Mouse (Mus musculus): ENCODE results near the gene Ptf1a.

The Ptf1a gene

DNA sequence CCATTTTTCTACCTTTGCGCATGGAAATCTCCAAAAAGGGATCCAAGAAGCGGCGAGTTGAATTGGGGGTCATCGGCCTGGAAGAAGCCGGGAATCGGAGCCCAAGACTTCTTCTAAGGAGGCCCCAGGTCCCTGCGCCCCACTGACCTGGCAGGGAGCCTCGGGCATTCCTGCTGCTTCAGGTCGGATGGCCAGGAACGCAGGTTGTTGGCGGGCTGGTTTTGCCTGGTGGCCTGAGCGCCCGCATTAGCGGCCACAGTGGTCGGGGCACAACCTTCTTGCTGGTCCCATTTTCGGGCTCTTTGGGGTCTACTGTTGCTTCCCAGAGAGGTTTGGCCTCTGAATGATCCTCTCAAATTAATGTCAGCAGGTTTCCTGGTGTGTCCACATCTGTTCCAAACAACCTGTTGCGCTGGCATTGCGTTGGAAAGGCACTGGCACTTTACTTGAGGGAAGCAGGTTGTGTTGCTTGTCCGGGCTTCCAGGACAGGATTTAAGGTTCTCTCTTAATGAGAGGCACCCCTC is 7.1 kb downstream of the Ptf1a start:
- no peak for DNase-seq (ENCODE audit: low spot score)

DNA sequence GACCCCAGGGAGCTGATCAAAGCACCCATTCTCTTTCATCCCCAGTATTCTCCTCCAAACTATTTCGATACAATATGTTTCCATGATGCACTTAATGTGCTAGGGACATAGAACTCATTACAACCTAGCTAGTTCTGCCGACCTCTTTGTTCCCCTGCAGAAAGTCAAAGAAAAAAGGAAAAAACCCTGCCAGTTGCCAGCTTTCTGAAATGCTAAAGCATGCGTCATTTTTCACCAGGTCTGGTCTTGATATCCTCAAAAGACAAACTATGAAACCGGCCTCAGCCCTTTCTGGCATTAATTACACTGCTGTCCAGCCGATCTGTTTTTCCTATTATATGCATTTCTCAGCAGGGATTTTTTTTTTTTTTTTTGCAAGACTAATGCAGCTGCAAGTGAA is 9.8 kb downstream of the Ptf1a start:
- DNase-seq (ENCODE audit: low spot score): no peak

GRCm38 (mm10) chr2:19455857-19456482 is 10.5 kb downstream of the Ptf1a start:
- DNase-seq (ENCODE audit: low spot score): no peak

DNA sequence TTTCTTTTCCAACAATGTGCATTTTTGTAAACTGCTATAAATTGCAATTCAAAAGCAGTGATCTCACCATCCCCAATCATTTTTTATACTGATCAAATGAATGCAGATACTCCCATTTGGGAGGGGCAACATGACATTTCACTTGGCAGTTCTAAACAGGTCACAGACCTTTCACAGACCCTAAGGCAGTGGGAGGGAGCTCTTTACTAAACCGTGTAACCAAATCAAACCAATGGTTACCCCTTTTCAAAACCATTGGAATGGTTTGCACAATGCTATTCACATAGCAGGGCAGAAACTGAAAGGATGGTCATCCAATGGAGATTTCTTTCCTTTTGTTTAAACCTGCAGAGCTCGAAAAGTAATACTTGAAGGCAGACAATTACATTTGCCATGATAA is 13.3 kb downstream of the Ptf1a start:
- DNase-seq (ENCODE audit: low spot score): no peak

GRCm38 (mm10) chr2:19461940-19462339 is 16.5 kb downstream of the Ptf1a start:
- no peak for DNase-seq (ENCODE audit: low spot score)

GRCm38 (mm10) chr2:19490262-19490661 is 44.8 kb downstream of the Ptf1a start:
- no peak for DNase-seq (ENCODE audit: low spot score)

Measured in spleen, adult 12 weeks (tissue).